Mouse (Mus musculus): ENCODE data around the gene Polr3b. TPM values are rescaled to one million over a fixed set of nuclear protein-coding genes. Genes with fewer than 3 reads are reported as not detected.

Gene Polr3b
- polyA plus RNA-seq, 3 experiments from 2014 or later = 14.2 to 16.8 (median 15.2) TPM

DNA sequence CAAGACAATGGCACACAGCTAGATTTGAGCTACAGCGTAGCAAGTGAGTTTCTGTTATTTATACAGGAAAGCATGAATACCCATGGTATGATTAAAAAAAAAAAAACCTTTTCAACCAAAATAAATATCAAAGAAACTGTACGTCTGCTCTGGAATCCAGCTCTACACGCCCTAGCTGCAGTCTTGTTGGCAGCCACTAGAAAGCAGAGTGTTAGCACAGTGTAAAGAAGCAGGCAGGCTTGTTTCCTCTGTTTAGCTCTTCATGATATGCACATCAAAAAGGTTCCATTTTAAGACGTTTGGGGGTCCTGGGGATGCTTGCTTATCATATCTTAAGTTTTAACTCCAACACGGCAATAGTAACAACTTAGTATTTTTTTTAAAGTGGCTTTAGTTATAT, 89.8 kb downstream of the Polr3b start:
- no peak for ATAC-seq

DNA sequence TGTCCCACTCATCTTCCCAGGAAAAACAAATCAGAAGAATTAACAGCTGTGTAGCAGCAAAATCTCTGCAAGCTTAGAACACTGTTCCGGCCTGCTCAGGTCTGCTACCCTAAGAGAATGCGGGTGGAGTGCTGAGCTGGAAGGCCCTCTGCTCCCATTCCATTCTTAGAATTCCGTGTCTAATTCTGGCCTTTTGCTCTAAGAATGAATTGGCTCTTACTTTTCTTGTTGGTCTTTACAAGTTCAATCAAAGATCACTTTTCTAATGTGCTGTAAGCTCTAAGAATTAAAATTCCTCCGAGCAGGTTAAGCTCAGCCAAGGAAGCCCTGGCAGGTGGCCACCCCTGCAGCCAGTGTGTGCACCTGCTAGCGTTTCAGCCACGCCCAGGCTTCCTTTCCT, 90.4 kb downstream of the Polr3b start:
- ATAC-seq = no peak

DNA sequence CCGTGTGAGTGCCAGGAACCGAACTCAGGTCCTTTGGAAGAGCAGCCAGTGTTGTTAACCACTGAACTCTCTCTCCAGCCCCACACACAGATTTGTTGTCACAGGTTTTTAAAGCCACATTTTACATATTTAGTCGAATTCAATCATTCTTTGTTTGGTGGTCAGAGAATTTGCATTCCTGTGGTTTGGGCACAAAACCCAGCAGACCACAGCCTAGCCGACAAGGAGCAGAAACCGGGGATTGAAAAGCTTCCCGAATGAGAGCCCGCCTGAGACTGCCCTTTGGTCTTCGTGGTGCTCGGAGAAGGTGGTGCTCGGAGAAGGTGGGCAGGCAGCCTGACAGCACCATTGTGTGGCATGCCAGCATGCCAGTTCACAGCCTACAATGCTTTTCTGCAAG, 91.0 kb downstream of the Polr3b start:
- ATAC-seq = no peak

GRCm38 (mm10) chr10:84715639-84716038, 93.5 kb downstream of the Polr3b start:
- no peak for ATAC-seq

DNA sequence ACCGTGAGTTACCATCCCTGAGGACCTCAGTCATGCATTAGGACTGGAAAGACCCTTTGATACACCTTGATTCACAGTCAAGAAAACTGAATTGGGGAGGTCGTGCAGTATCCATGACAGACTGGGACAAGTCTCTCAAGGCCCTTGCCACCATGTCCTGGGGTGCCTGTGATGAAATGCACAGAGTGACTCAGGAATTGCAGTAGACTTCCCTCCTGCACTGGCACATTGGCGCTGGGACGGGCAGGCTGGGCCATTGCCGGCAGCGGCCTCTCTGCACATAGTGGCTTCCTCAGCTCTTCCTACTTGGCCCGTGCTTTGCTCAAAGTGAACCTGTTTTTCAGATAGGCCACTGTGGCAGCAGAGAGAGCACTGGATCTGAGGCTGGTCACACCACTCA, 94.5 kb downstream of the Polr3b start:
- ATAC-seq = no peak

DNA sequence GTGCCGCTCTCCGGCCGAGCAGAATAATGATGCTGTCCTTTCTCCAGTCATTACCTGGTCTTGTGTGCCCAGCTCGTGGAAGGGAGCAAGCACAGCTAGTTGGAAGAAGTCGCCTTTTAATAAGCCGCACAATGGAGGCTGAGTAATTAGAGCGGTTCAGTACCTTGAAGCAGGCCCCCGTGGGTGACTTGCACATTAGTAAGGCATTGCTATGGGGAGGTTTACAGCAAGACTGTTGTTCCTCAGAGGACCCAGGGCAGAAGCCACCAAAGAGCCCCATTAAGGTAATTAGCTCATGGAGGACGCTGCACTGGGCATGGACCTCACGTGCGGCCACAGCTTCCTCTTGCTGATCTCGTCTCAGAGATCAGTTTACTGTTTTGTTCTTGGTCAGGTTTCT, 100.6 kb downstream of the Polr3b start:
- ATAC-seq = no peak

DNA sequence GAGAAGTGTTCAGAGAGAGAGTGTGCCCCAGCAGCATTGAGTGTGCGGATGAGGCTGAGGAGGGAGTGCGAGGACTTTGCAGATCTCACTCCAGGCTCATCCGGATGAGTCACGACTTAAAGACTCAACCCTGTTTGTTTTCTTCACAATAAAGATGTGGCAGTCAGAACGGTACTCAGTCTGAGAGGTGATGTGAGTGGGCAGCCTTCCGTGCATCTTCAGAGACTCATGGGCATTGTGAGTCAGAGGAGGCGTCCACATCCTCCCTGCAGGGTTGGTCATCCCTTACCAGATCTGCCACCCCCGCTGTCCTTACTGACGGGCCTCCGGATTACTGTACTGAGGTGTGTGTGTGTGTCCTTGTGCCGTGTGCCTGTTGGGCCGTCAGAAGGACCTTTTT, 104.9 kb downstream of the Polr3b start:
- peak; percentile 78 for ATAC-seq

- no peak for ATAC-seq
Measured at GRCm38 (mm10) chr10:84727760-84728159, 105.7 kb downstream of the Polr3b start.

DNA sequence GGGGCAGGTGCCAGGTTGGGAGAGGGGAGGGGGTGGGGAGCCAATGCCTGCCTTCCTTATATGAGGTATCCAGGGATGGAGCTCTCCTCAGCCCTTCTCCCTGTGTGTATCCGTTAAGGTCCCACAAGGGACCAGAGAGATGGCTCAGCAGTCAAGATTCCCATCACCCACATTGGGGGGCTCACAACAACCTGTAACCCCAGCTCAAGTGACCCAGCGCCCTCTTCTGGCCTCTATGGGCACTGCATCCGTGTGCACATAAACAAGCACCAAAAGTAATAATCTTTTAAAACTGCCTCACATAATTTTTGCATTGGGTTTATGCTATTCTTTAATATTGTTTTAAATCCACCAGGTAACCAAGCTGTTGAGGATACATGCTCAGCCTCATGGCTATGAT, 108.0 kb downstream of the Polr3b start:
- no peak for ATAC-seq

GRCm38 (mm10) chr10:84730956-84731355, 108.9 kb downstream of the Polr3b start:
- no peak for ATAC-seq

DNA sequence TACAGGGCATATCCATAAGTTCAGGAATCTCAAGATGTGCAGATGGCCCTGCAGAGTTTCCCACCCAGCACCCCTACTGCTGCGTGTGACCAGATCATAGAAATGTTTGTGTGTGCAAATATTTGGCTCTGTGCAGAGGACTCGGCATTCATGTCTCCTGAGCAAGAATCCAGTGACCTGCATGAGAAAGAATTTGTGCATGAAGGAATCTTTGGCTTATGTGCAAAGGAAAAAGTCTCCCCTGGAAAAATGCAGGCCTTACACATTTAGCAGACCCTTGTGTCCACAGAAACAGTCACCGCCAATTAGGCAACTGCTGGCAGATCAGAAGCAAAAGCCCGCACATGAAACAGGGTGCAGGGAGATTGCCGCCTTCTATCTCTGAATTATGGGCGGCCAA, 111.4 kb downstream of the Polr3b start:
- ATAC-seq = no peak

GRCm38 (mm10) chr10:84754851-84755785, 133.0 kb downstream of the Polr3b start:
- no peak for ATAC-seq

DNA sequence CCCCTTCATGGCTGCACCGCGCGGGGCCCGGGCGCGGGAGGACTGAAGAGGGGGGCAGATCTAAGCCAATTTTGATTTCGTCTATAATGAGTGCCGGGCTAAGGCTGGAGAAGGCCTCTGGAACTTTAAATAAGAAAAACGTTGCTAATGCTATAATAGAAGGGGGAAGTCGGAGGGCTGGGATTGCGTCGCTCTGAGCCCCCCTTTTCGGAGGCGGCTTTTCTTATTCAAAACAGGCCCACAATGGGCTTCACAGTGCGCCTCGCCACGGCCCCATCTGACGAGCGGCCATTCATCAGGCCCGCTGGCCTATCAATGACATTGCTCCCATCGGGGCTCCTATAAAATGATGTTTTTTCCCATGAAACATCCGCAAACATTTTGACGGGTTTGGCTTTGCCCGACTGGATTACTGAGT, 133.7 kb downstream of the Polr3b start, which contains the start of gene Rfx4:
Gene Rfx4, plus strand, starts transcription at position 277 of the 418 bp plus-strand sequence.
- ATAC-seq = no peak

GRCm38 (mm10) chr10:84756435-84757095, 134.5 kb downstream of the Polr3b start:
- ATAC-seq = no peak

DNA sequence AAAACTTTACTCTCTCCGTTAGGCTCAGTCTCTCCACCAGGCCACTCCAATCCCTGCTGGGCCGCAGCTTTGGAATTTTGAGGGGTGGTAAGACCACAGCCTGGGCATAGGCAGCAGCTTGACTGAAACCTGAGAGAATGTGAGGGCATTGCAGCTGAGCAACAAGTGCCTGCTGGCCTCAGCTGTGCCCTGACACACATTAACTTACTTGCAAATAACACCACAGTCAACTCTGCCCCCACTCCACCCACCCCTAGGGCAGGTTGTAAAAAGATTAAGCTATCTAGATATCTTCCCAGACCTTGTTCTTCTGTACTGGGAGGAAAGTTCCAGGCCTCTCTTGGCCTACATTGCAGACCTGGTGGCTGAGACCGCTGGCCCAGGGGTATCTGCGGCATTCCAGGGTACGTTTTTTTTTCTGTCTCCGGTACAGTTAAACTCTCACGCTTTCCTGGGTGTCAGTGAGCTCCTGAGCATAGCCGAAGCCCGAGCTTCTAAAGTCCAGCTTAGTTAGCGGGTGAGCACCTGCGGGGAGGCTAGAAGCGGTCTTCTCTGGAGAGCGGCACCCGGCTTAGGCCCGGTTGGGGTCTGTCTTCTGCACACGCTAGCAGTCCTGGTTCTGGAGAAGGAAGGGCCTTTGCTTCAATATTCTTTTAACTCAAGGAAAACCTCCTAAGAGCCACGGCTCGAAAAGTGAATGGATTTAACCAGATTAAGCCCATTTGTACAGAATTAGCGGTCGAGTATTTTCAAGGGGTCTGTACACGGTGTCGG, 135.5 kb downstream of the Polr3b start:
- no peak for ATAC-seq

DNA sequence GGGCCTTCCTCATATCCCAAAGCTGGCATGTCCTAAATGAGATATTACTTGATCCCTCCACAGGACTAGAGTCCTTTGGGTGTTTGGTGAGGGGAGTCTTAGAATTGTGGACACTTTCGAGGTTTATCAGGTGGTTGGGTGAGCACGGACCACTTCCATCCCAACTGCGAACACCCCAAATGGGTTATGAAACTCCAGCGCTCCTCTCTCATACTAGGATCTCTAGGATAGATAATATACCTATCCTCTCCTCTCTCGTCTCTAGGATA, 136.0 kb downstream of the Polr3b start:
- no peak for ATAC-seq

GRCm38 (mm10) chr10:84758483-84759431, 136.7 kb downstream of the Polr3b start:
- ATAC-seq = no peak

- ATAC-seq = no peak
Measured at GRCm38 (mm10) chr10:84759511-84760117, 137.5 kb downstream of the Polr3b start.

DNA sequence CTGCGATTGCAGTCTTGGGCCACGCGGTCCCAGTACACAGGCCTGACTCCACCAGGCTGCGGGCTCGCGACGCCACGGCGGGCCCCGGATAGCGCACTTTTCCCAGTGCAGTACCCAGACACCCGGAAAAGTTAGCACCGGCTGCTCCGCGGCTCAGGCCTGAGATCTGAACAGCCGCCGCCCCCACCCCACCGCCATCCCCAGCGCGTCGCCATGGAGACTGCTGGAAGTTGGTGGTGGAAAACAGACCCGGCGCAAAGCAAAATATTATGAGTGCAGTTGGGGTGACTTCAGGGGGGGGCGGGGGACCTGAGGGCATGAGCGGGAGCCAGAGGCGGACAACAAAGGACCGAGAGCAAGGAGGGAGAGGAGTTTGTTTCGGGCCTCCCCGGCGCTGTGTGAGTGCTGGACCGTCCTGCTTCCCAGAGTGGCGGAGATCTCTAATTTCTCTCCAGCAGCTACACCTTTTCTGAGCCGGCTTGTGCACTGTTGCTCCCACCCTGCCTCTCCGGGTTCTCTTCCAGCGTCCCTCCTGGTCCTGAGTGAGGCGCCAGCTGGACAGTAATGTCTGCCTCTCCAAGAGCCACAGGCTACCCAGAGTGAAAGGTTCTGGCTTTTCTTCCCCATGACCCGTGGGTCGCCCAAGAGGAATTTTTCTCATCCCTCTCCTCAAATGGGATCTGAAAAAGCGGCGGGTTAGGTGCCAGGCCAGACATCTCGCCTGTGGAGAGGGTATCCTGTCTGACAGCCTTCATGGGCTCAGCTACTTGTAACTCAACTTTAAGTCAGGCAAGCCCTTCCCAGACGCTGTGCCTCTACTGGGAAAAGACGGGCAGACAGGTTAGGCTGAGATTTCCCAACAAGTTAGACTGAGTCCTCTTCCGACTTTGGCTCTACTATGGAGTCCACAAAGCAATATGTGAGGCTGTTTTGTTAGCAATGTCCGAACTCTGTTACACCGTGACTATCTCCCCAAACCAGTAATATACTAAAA, 138.3 kb downstream of the Polr3b start:
- ATAC-seq = no peak

DNA sequence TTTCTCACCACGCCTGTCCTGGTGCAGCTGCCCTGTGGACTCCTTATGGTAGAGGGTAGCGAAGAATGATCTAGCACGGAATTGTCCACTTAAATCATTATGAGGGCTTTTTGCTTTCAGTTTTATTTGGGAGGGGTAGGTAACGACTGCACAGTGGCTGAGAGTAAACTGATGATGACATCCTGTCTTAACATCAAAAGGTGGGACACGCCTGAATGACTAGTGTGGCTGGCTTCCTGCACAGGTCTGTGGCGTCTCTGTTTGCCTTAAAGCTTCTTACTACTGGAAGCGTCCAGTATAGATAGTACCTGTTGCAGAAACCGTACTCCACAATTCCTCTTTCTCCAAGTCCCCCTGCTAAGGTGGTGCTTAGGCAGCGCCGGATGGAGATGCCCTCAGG, 146.7 kb downstream of the Polr3b start:
- ATAC-seq = peak; percentile 93
